Mouse (Mus musculus) cerebellum, adult 9-10 months (tissue): ENCODE results near the gene Aldh1b1.

Source experiments
- DNase-seq: peaks from one replicate; pipeline ENCODE4 v3.0.0; 2022

Aldh1b1 gene

DNA sequence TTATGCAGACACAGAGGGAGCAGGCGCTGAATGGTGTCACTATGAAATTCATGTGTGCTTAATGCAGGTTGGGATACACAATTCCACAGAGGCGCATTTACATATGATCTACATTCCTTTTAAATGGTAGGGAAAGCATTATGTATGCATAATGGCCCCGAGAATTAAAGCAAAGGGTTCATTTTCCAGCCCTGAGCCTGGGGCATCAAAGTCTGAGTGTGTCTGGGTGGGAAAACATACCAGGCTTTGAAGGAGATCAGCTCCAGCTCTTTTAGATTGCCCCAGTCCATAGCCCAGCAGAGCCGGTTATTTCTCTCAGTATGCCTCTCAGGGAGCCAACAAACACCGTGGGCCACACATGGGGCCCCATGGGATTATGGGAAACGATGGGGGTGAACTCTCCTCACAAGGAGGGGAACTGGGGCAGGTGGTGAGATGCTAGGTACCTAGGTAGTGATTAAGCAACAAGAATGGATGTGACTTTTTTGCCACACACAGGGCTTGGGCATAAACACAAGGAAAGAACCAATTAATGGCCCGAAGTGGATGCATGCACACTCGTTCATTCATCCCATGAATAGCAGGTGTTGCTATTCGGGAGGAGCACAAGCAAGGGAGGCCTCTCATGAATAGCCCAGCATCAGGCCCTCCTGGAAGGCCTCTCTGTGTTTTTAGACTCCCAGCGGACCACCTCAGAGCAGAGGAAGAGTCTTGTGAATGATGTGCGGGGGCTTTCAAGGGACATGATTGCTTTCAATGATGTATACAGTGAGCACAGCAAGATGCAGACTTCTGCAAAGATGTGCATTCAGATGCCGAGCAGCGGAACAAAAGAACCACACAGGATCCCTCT is 31.3 kb downstream of the Aldh1b1 start:
- no peak for DNase-seq

DNA sequence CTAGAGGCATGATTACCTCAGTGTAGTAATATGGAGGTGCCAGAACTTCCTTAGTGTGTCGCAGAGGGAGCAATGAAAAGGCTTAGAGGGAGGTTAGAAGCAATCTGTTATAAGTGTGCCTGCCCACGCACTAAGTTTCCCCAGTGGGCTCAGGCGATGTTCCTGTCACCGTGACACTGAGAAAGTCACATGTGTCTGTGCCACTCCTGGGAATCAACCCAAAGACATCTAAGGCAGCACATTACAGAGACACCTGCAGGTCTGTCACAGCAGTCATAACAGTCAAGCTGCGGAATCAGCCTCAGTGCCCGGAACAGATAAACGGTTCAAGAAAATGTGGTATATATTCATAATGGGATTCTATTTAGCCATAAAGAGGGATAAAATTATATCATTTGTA is 33.2 kb downstream of the Aldh1b1 start:
- no peak for DNase-seq

DNA sequence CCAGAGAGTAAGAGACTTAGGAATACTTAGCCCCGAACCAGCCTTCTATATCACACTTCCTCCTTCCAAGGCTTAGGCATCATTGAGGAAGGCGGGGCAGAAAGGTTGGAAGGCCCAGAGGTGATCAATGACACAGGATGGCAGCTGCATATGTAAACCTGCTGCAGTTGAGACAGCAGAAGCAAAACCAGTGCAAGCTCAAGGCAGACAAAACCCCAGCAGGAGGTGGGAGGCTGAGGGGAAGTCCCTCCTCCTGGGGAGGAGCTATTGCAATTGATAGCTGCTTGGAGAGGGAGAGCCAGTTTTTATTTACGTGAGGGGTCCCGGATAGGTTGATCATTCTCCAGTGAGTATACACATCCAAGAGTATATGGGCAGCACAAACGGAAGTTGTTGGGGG is 34.6 kb downstream of the Aldh1b1 start:
- no peak for DNase-seq

DNA sequence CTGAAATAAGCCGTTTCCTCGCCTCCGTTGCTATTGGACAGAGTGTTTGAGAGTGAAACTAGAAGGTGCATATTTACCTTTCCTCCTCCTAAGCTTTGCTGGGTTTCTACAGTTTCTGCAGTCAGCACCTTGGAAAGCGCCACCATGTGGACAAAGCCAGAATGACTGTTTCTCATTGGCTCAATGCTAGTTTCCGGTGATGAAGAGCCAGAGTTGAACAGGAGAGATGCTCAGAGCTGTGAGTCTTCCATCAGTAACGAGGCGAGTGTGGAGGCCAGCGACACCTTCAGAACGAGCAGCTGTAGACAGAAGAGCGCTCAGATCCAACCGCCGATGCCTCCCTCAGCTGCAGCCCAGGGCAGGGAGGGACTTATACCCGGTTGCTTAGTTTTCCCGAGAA is 45.5 kb downstream of the Aldh1b1 start:
- DNase-seq = no peak

DNA sequence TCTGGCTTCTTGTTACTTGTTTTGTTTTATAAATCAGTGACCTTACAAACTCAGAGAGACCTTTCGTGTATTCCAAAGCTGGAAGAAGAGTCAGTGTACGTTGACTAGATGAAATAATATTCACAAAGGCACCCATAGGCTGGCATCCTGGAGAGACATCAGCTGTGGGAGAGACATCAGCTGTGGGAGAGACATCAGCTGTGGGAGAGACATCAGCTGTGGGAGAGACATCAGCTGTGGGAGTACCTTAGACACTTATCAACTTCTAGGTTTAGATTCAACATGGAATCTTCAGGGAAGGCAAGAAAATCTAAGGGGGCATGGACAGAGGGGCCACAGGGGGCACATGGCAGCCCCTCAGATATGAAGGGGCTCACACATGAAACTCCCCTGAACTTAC is 47.4 kb downstream of the Aldh1b1 start:
- DNase-seq = no peak

DNA sequence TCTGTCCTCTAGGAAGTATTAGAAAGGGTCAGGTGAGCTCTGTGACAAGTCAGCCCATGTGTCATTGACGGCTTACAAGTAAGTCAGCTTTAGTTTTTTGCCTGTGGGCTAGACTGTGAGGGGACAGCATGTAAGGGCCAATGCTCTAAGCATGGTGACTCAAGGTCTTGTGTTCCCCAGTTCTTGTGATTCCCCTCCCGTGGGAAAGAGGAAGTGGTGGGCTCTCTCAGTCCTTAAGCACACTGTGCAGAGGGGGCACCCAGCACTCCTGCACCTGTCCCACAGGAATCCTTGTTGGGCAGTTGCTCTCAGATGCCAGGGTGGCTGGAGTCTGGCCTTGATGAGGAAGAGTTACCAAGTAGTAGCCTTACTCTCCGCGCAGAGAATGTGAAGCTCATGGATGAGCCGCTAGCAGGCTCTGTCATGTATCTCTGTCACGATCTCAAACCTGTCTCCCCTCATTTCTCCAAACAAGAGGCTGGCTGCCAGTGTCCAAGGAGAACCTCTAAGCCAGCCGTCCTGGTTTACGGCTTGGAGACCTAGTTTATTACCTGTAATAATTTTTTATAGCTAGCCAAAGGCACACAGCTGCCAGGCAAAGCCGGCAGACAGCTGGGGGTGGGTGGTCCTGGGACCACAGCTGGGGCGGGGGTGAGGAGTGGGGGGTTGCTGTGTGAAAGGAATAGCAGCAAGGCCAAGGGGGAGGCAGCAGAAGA is 49.4 kb downstream of the Aldh1b1 start, which contains the start of gene Stra6l:
Gene Stra6l (plus strand): TSS at position 556 of the 716 bp plus-strand sequence.
- DNase-seq = no peak

DNA sequence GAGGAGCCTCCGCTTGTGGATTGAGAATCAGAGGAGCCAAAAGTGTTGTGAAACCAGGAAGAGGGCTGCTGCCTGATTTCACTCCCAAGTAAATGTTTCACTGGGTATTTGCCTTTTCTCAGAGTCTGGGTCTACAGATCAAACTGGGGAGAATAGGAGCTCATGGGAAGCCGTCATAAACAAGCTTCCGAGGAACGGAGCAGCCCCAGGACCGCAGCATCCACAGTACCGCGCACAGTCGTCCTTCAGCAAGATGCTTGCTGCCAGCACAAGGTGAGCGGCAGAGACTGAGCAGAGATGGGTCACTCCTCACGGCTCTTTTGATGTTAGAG is 50.0 kb downstream of the Aldh1b1 start:
- no peak for DNase-seq

DNA sequence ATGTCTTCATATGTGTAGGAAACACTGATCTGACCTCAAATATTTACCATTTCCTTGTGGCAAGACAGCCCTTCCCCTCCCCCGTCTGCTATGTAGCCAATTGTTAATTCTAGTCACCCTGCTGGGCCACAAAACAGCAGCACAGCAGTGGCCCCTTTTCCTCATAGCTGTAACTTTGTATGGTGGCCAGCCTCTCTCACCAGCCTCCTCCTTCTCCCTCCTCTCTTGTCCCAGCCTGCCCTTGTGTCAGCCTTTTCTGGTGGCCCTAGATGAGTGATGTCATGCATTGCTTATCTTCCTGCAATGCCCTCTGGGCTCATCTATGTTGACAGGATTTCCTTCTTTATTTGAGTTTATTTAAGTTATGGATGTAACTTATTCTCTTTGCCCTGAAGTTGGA is 50.6 kb downstream of the Aldh1b1 start:
- no peak for DNase-seq

DNA sequence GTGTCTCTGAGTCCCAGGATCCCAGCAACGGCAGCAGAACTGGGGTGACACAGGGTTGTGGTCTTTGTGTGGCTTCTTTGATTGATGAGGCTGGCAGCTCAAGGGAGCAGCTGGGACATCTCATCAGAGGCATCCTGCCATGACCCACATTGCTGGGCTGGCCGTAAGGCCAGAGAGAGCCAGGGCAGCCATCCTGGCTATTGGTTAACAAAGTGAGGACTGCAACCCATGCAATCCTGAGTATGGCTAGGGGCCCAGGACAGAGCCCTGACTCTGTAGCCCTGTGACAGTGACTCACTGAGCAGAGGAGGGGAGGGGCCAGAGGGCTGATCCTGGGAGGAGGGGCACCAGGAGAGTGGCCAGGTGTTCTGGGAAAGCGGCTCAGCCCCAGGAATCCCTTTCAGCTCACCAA is 52.8 kb downstream of the Aldh1b1 start:
- no peak for DNase-seq

DNA sequence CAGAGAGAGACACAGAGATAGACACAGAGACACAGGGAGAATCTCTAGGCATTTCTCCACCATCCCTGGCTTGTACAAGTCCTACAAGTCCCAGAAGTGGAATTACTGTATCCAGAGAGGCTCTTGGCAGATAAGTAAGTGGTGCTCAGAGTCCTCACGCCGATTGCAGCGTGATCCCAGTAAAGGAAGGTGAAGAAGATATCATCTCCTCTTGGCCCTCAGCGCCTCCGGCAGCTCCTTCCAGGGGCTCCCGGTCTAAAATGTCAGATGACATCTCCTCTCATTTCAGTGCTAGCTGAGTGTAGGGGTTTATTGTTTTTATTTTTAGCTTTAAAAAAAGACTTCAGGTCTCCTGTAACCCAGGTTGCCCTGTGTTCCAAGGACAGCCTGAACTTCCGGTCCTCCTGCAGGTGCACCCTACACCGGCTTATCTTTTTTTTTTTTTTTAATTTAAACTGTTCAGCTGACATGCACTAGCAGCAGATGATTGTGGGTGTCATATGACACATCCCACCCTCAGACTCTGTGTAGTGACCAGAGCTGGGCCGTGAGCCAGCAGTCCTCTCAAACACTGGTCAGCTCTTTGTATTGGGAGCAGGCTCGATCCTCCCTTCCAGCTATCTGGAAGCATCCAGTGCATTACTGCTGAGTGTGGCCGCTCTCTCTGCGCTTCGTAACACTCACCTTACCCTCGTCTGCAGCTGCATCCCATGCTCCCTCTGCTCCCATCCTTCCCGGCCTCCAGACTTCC is 54.8 kb downstream of the Aldh1b1 start:
- no peak for DNase-seq
